Mouse (Mus musculus): ENCODE measurements around the gene Klk6. TPM values are rescaled to one million over a fixed set of nuclear protein-coding genes. Genes with fewer than 3 reads are reported as not detected.

The Klk6 gene
- polyA plus RNA-seq, 1 experiment from 2014 or later = not detected

DNA sequence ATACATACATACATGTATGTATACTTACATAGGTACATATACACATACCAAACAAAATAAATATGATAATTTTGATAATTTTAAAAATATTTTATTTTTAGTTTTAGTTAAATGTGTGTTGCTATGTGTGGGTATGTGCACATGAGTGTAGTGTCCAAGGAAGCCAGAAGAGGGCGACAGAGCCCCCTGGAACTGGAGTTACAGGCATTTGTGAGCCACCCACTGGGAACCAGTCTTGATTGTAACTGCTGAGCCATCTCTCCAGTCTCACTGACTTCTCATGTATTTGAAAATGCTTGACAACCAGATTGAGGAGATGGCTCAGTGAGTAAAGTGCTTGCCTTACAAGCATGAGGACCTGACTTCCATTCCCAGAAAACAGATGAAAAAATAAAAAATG, 54.0 kb downstream of the Klk6 start:
- no peak overlapping the region for H3K4me3 ChIP-seq (replicated peaks; ENCODE audit: low read length)
- no peak overlapping the region for H3K9ac ChIP-seq (replicated peaks; ENCODE audit: low read depth, low read length)
- no peak overlapping the region for H3K27ac ChIP-seq (ENCODE audit: low read length)
- no peak for ATAC-seq
- H3K4me2 ChIP-seq (ENCODE audit: low read length) = no peak overlapping the region
- WGBS = 39% methylated on average over 1 of the region's 1 CpGs
- no peaks in the 10 kb centered on the region for H3K27me3 ChIP-seq (replicated peaks; ENCODE audit: control insufficient read depth, insufficient read depth, low read length)
- no peaks in the 10 kb centered on the region for H3K36me3 ChIP-seq (ENCODE audit: control insufficient read depth, insufficient read depth)
- no peaks in the 10 kb centered on the region for H3K9me3 ChIP-seq (ENCODE audit: control insufficient read depth, low read length)
- no peaks in the 10 kb centered on the region for H3K4me1 ChIP-seq (replicated peaks; ENCODE audit: control insufficient read depth, insufficient read depth, low read length)

DNA sequence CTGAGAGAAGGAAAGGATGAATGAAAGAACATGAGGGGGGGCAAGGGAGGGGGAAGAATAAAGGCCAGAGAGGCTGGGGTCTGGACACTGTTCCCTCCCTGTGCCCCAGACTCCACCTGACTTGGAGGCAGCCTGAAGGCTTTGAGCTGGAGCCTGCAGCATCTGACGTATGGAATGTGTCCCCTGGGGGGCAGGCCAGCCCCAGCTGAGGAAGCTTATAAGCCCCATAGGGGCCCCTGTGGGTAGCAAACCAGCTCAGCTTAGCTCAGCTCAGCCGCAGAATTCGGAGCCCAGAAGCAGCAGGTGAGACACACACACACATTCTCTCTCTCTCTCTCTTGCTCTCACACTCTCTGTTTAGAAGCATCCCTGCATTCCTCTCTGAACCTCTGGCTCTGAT, 56.6 kb downstream of the Klk6 start, which contains the start of gene Klk4:
Gene Klk4, plus strand, starts transcription at position 249 of the 400 bp plus-strand sequence.
- Histone ChIP-seq H3K4me1 (replicated peaks; ENCODE audit: control insufficient read depth, insufficient read depth, low read length) (no peaks in the 10 kb centered on the region), H3K9me3 (ENCODE audit: control insufficient read depth, low read length) (no peaks in the 10 kb centered on the region), H3K4me2 (ENCODE audit: low read length) (no peak within 1 kb of the TSS), H3K27ac (ENCODE audit: low read length) (no peak within 1 kb of the TSS), H3K36me3 (ENCODE audit: control insufficient read depth, insufficient read depth) (no peaks in the 10 kb centered on the region), H3K9ac (replicated peaks; ENCODE audit: low read depth, low read length) (no peak within 1 kb of the TSS), H3K4me3 (replicated peaks; ENCODE audit: low read length) (no peak within 1 kb of the TSS), H3K27me3 (replicated peaks; ENCODE audit: control insufficient read depth, insufficient read depth, low read length) (no peaks in the 10 kb centered on the region)
- ATAC-seq = no peak
- 3% methylated on average over 3 of the region's 3 CpGs for WGBS

Other genes starting within 250 kb of the Klk6 start
- 18.5 and 20.9 TPM in 2 replicates for gene Zfp719, start 244.9 kb upstream of the Klk6 start, polyA plus RNA-seq (2015; fragmentation: Nextera tagmentation; extraction: Ambion mirVana)
- 0.23 and 0.26 TPM in 2 replicates for gene Zfp819, start 217.3 kb upstream of the Klk6 start, polyA plus RNA-seq (2015; fragmentation: Nextera tagmentation; extraction: Ambion mirVana)
- gene Ceacam18, start 189.8 kb upstream of the Klk6 start, polyA plus RNA-seq (2015; fragmentation: Nextera tagmentation; extraction: Ambion mirVana) = not detected in 2 replicates
- 0.12 and 0.29 TPM in 2 replicates for gene Siglece, start 164.3 kb upstream of the Klk6 start, polyA plus RNA-seq (2015; fragmentation: Nextera tagmentation; extraction: Ambion mirVana)
- 29.3 and 31.9 TPM in 2 replicates for gene Ctu1, start 152.5 kb upstream of the Klk6 start, polyA plus RNA-seq (2015; fragmentation: Nextera tagmentation; extraction: Ambion mirVana)
- gene Klk14, start 134.1 kb upstream of the Klk6 start, polyA plus RNA-seq (2015; fragmentation: Nextera tagmentation; extraction: Ambion mirVana) = not detected in 2 replicates
- gene Klk13, start 111.9 kb upstream of the Klk6 start, polyA plus RNA-seq (2015; fragmentation: Nextera tagmentation; extraction: Ambion mirVana) = not detected in 2 replicates
- gene Klk12, start 55.6 kb upstream of the Klk6 start, polyA plus RNA-seq (2015; fragmentation: Nextera tagmentation; extraction: Ambion mirVana) = not detected in 2 replicates
- gene Klk11, start 49.9 kb upstream of the Klk6 start, polyA plus RNA-seq (2015; fragmentation: Nextera tagmentation; extraction: Ambion mirVana) = not detected in 2 replicates
- gene Klk10, start 43.5 kb upstream of the Klk6 start, polyA plus RNA-seq (2015; fragmentation: Nextera tagmentation; extraction: Ambion mirVana) = 0.35 TPM in 2 replicates
- gene Klk9, start 32.6 kb upstream of the Klk6 start, polyA plus RNA-seq (2015; fragmentation: Nextera tagmentation; extraction: Ambion mirVana) = 0.23 TPM in 1 of 2 replicates, not detected in the other
- 5.8 and 6.8 TPM in 2 replicates for gene Klk8, start 26.9 kb upstream of the Klk6 start, polyA plus RNA-seq (2015; fragmentation: Nextera tagmentation; extraction: Ambion mirVana)
- not detected in 2 replicates for gene Klk7, start 13.2 kb upstream of the Klk6 start, polyA plus RNA-seq (2015; fragmentation: Nextera tagmentation; extraction: Ambion mirVana)
- not detected in 2 replicates for gene Klk5, start 17.5 kb downstream of the Klk6 start, polyA plus RNA-seq (2015; fragmentation: Nextera tagmentation; extraction: Ambion mirVana)
- gene Klk4, start 56.7 kb downstream of the Klk6 start, polyA plus RNA-seq (2015; fragmentation: Nextera tagmentation; extraction: Ambion mirVana) = 0.33 and 0.46 TPM in 2 replicates
- gene Klk15, start 109.2 kb downstream of the Klk6 start, polyA plus RNA-seq (2015; fragmentation: Nextera tagmentation; extraction: Ambion mirVana) = not detected in 2 replicates
- not detected in 2 replicates for gene Klk1b8, start 126.2 kb downstream of the Klk6 start, polyA plus RNA-seq (2015; fragmentation: Nextera tagmentation; extraction: Ambion mirVana)
- gene Klk1b1, start 142.3 kb downstream of the Klk6 start, polyA plus RNA-seq (2015; fragmentation: Nextera tagmentation; extraction: Ambion mirVana) = not detected in 2 replicates
- gene Klk1b9, start 151.6 kb downstream of the Klk6 start, polyA plus RNA-seq (2015; fragmentation: Nextera tagmentation; extraction: Ambion mirVana) = not detected in 2 replicates
- not detected in 2 replicates for gene Klk1b11, start 171.4 kb downstream of the Klk6 start, polyA plus RNA-seq (2015; fragmentation: Nextera tagmentation; extraction: Ambion mirVana)
- gene Klk1b26, start 187.7 kb downstream of the Klk6 start, polyA plus RNA-seq (2015; fragmentation: Nextera tagmentation; extraction: Ambion mirVana) = not detected in 2 replicates
- not detected in 2 replicates for gene Klk1b27, start 227.8 kb downstream of the Klk6 start, polyA plus RNA-seq (2015; fragmentation: Nextera tagmentation; extraction: Ambion mirVana)